8 mouse cellular contexts compared by ENCODE assay signal in the genomic region with DNA sequence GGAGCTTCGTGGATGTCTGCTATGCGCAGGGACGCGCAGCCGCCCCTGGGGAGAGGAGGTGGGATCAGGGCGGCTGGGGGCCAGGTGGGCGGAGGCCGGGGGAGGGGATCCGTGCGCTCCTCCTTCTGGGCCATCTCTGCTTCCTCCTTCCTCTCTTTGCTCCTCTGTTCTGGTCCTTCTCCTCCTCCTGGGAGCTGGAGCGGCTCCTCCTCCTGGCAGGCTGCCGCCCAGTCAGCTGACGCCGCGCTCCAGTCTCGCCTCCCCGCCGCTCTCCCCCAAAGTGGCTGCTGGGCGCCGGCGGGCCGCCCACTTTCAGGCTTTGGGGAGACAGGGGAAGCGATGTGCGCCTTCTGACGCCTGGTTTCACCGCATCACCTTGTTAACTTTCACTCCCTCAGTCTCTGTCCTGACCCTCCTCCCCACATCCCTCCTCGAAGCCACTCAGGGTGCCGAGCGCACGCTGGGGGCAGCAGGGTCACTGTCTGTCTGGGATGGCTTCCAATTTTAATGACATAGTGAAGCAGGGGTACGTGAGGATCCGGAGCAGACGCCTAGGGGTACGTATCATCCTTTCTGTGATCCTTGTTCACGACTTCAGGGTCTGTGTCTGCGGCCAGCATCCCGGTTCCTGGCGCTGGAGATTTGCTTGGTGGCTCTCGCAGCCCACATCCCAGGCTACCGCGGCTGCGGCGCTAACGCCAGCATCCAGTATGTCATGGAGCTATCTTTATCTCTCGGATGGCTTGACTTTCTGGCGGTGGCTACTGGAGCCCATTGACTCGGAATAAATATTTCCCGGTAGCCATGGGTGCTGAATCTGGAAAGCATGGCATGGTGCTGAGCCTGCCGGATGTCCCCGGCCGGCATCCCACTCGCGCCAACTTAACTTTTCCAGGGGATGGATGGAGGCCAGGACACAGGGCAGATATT. TPM values are rescaled to one million over a fixed set of nuclear protein-coding genes. Genes with fewer than 3 reads are reported as not detected.
A peak's percentile ranks its signal among the peaks of the same experiment; 100 is the strongest.
DNase-seq lines count a peak whose midpoint lies in the region; ATAC-seq and TF ChIP-seq lines count a peak whose summit lies in the region.

A gene (plus strand): TSS at position 176 of the 930 bp plus-strand sequence.

- no peaks in the 10 kb centered on the region for H3K36me3 ChIP-seq in E14TG2a.4 (ENCODE audit: insufficient read depth, low read length)
- no peaks in the 10 kb centered on the region for H3K36me3 ChIP-seq in hindbrain, embryonic 11.5 days (ENCODE audit: control insufficient read depth, insufficient read depth, low read length)
- no peaks in the 10 kb centered on the region for H3K36me3 ChIP-seq in lung, embryonic 14.5 days (ENCODE audit: insufficient read depth)

- WGBS in hindbrain, embryonic 11.5 days = 3% methylated on average over 44 of the region's 53 CpGs
- WGBS in lung, embryonic 14.5 days = 2% methylated on average over 45 of the region's 53 CpGs

- peak within 1 kb of the TSS; percentile 76 for H3K27ac ChIP-seq in hindbrain, embryonic 11.5 days (ENCODE audit: low read depth, low read length)
- H3K27ac ChIP-seq in lung, embryonic 14.5 days (ENCODE audit: low read depth) = no peak within 1 kb of the TSS

- peaks cover 35% of the 10 kb centered on the region for H3K27me3 ChIP-seq in E14TG2a.4 (ENCODE audit: insufficient read depth, low read length)
- H3K27me3 ChIP-seq in hindbrain, embryonic 11.5 days (ENCODE audit: control insufficient read depth, insufficient read depth, low read length) = 0 out of 2 replicates have a peak, but pooled peaks cover 2% of the 10 kb centered on the region
- H3K27me3 ChIP-seq in lung, embryonic 14.5 days (ENCODE audit: insufficient read depth, low read length) = peaks cover 19% of the 10 kb centered on the region

- peak within 1 kb of the TSS; percentile 79 for H3K4me3 ChIP-seq in E14TG2a.4 (replicated peaks; ENCODE audit: low read length)
- H3K4me3 ChIP-seq in hindbrain, embryonic 11.5 days (ENCODE audit: low read depth, low read length) = peak within 1 kb of the TSS; percentile 54
- peak within 1 kb of the TSS; percentile 46 for H3K4me3 ChIP-seq in lung, embryonic 14.5 days (ENCODE audit: low read depth, low read length)

- TF ChIP-seq CTCF in E14TG2a.4 (conservative IDR thresholded peaks at IDR 0.05; ENCODE audit: low read length) = no peak
- 0 out of 2 replicates have a peak, but pooled peaks have one; percentile 5 for TF ChIP-seq CTCF in lung, embryonic 14.5 days (IDR thresholded peaks at IDR 0.05; ENCODE audit: low read depth)

- ATAC-seq in hindbrain, embryonic 11.5 days (ENCODE audit: low FRiP score) = peak; percentile 81
- ATAC-seq in lung, embryonic 14.5 days (ENCODE audit: insufficient read depth) = peak; percentile 93

- H3K9me3 ChIP-seq in E14TG2a.4 (ENCODE audit: low read length) = no peaks in the 10 kb centered on the region
- no peaks in the 10 kb centered on the region for H3K9me3 ChIP-seq in hindbrain, embryonic 11.5 days (ENCODE audit: control insufficient read depth, low read length)
- no peaks in the 10 kb centered on the region for H3K9me3 ChIP-seq in lung, embryonic 14.5 days (ENCODE audit: low read depth, low read length)

- peak within 1 kb of the TSS; percentile 63 for H3K9ac ChIP-seq in hindbrain, embryonic 11.5 days (ENCODE audit: low read depth, low read length)
- H3K9ac ChIP-seq in lung, embryonic 14.5 days = peak within 1 kb of the TSS; percentile 49

- H3K4me2 ChIP-seq in hindbrain, embryonic 11.5 days (replicated peaks; ENCODE audit: low read depth, low read length) = peak within 1 kb of the TSS; percentile 94
- H3K4me2 ChIP-seq in lung, embryonic 14.5 days = peak within 1 kb of the TSS; percentile 89

- peak; percentile 90 for DNase-seq in cerebellum, adult 9-11 months
- peak; percentile 82 to 83 for DNase-seq in frontal cortex, postnatal 14 days (ENCODE audit: low spot score in 2 of 2)
- DNase-seq in hindbrain, embryonic 11.5 days (ENCODE audit: low spot score) = peak; percentile 74
- peak; percentile 85 to 91 for DNase-seq in layer of hippocampus, postnatal 14 days (ENCODE audit: low spot score in 2 of 2)
- peak; percentile 90 for DNase-seq in lung, embryonic 14.5 days
- peak; percentile 79 for DNase-seq in retina, postnatal 1 day
- no peak for DNase-seq in thymus, postnatal 4 days

- peaks cover 26% of the 10 kb centered on the region for H3K4me1 ChIP-seq in E14TG2a.4 (replicated peaks; ENCODE audit: low read depth, low read length)
- H3K4me1 ChIP-seq in hindbrain, embryonic 11.5 days (replicated peaks; ENCODE audit: control insufficient read depth, insufficient read depth, low read length) = no peaks in the 10 kb centered on the region
- no peaks in the 10 kb centered on the region; the same call in 1 of the 2 replicates for H3K4me1 ChIP-seq in lung, embryonic 14.5 days (ENCODE audit: insufficient read depth)

RNA-seq across cellular contexts. Expression of the gene that starts here (rescaled TPM):
- 18.0 and 19.4 TPM in 2 replicates for polyA plus RNA-seq in hindbrain, embryonic 11.5 days (2014; fragmentation: Nextera tagmentation; extraction: Ambion mirVana)
- total RNA-seq in layer of hippocampus, postnatal 14 days (2021) = 10 to 100 TPM; 16.7 to 18.5 TPM
- polyA plus RNA-seq in lung, embryonic 14.5 days (2014; fragmentation: Nextera tagmentation; extraction: Ambion mirVana) = 0.83 and 2.1 TPM in 2 replicates
